ENCODE assay signal across 23 mouse cellular contexts in genomic region chr7:109026976-109027375, GRCm38 (mm10).
"Had no signal": no experiment of that assay in that cellular context is flagged by ENCODE, and none has a peak within 500 bp of the region (broad histone marks: within the 10 kb centered on the region; RNA-seq: fewer than 3 reads in every experiment).

No protein-coding gene starts in this region.

- DNase-seq: gastrocnemius, adult 2 months; gastrocnemius, postnatal 10 days; gastrocnemius, postnatal 25 days; heart, adult 2 months; heart, postnatal 4 days; kidney, adult 18-20 months; kidney, adult 8-10 months; kidney, postnatal 10 days; kidney, postnatal 25 days; kidney, postnatal 4 days; liver; liver, embryonic 13.5 days had no signal

- H3K27ac ChIP-seq: gastrocnemius, adult 2 months; heart, adult 2 months; heart, embryonic 13.5 days; heart, embryonic 15.5 days; hindbrain, embryonic 10.5 days; hindbrain, embryonic 12.5 days; hindbrain, embryonic 14.5 days; intestine, embryonic 15.5 days; limb, embryonic 10.5 days; limb, embryonic 12.5 days; liver, embryonic 13.5 days had no signal

- ATAC-seq: inflammation-experienced regulatory T-cells, adult 6 months; intestine, embryonic 15.5 days; intestine, postnatal 0 days had no signal

- H3K4me3 ChIP-seq: gastrocnemius, adult 2 months; heart, adult 2 months; heart, embryonic 13.5 days; heart, embryonic 15.5 days; hindbrain, embryonic 10.5 days; hindbrain, embryonic 12.5 days; intestine, embryonic 15.5 days; layer of hippocampus, adult 2 months; limb, embryonic 10.5 days; limb, embryonic 12.5 days; liver, embryonic 13.5 days had no signal
